Mouse (Mus musculus) heart, postnatal 36 days (tissue): ENCODE results near the gene Zbtb1. TPM values are rescaled to one million over a fixed set of nuclear protein-coding genes. Genes with fewer than 3 reads are reported as not detected.

ENCODE experiments used
- DNase-seq, 2 experiments: peaks; one replicate each; pipeline ENCODE4 v3.0.0; 2021 to 2022
- intact Hi-C: fragments of 180-260 bp; cut with DNase I; formaldehyde crosslinking; loops from one replicate; pipeline ENCODE4 v1.15.1; 2025
- total RNA-seq, 2 experiments: library from RNA; stranded (reverse); gene quantifications; 2 replicates each; pipeline ENCODE4 v1.2.3; 2021

Gene Zbtb1
- total RNA-seq = 1 to 10 TPM; 3.5 to 4.2 TPM

GRCm38 (mm10) chr12:76369978-76370830, at the start of gene Zbtb1:
Zbtb1 (plus strand) TSS chr12:76370266.
- DNase-seq = peak; percentile 78 to 88
- intact Hi-C loops = no loop called here

- DNase-seq = peak; percentile 62
- intact Hi-C loops = loop anchor here (2.0 kb wide), 1 partner anchor 14 kb away; no protein-coding TSS in a partner anchor
Observed at GRCm38 (mm10) chr12:76324679-76325431, 45.2 kb upstream of the Zbtb1 start, which contains the start of gene Akap5. Akap5 (plus strand) TSS chr12:76324891.

GRCm38 (mm10) chr12:76326437-76327220, 43.4 kb upstream of the Zbtb1 start:
- no peak for DNase-seq
- intact Hi-C loops = no loop called here

- no peak for DNase-seq
- intact Hi-C loops = no loop called here
Observed at GRCm38 (mm10) chr12:76328567-76329354, 41.3 kb upstream of the Zbtb1 start.

- intact Hi-C loops = no loop called here
- no peak for DNase-seq
Observed at GRCm38 (mm10) chr12:76333688-76334087, 36.4 kb upstream of the Zbtb1 start.

GRCm38 (mm10) chr12:76335641-76336040, 34.4 kb upstream of the Zbtb1 start:
- DNase-seq = no peak
- intact Hi-C loops = no loop called here

GRCm38 (mm10) chr12:76336111-76336965, 33.7 kb upstream of the Zbtb1 start:
- DNase-seq = no peak
- intact Hi-C loops = no loop called here

GRCm38 (mm10) chr12:76341080-76341479, 29.0 kb upstream of the Zbtb1 start:
- DNase-seq = peak; percentile 64 to 71
- intact Hi-C loops = loop anchor here (1.0 to 5.0 kb wide), 3 partner anchors 48 to 144 kb away; no protein-coding TSS in a partner anchor

GRCm38 (mm10) chr12:76345759-76346455, 24.2 kb upstream of the Zbtb1 start:
- no peak for DNase-seq
- intact Hi-C loops = loop anchor here (2.0 kb wide), 1 partner anchor 127 kb away; no protein-coding TSS in a partner anchor

GRCm38 (mm10) chr12:76349680-76350220, 20.3 kb upstream of the Zbtb1 start:
- DNase-seq = no peak
- intact Hi-C loops = no loop called here

GRCm38 (mm10) chr12:76360868-76361267, 9.2 kb upstream of the Zbtb1 start:
- intact Hi-C loops = no loop called here
- no peak for DNase-seq

- DNase-seq = no peak
- intact Hi-C loops = no loop called here
Observed at GRCm38 (mm10) chr12:76361405-76362302, 8.4 kb upstream of the Zbtb1 start.

- intact Hi-C loops = no loop called here
- no peak for DNase-seq
Observed at GRCm38 (mm10) chr12:76362303-76362676, 7.8 kb upstream of the Zbtb1 start.

GRCm38 (mm10) chr12:76366276-76366675, 3.8 kb upstream of the Zbtb1 start:
- intact Hi-C loops = no loop called here
- DNase-seq = no peak

- intact Hi-C loops = no loop called here
- peak in 1 of 2 experiments; percentile 32 for DNase-seq
Observed at GRCm38 (mm10) chr12:76367096-76367995, 2.7 kb upstream of the Zbtb1 start.

GRCm38 (mm10) chr12:76368201-76368789, 1.8 kb upstream of the Zbtb1 start:
- no peak for DNase-seq
- intact Hi-C loops = no loop called here
